Mouse (Mus musculus) liver, postnatal 0 days (tissue): ENCODE results near the gene Hist1h2ba.

Experiments used
- CTCF ChIP-seq: sonication (generic); IDR thresholded peaks from 2 replicates; pipeline ENCODE4 v1.5.1; 2016; ENCODE audit warnings: antibody characterized with exemption, low read depth
- EP300 ChIP-seq: IDR thresholded peaks from 2 replicates; pipeline ENCODE4 v1.6.1; 2016; ENCODE audit warnings: antibody characterized with exemption, low read depth, mild to moderate bottlenecking

DNA sequence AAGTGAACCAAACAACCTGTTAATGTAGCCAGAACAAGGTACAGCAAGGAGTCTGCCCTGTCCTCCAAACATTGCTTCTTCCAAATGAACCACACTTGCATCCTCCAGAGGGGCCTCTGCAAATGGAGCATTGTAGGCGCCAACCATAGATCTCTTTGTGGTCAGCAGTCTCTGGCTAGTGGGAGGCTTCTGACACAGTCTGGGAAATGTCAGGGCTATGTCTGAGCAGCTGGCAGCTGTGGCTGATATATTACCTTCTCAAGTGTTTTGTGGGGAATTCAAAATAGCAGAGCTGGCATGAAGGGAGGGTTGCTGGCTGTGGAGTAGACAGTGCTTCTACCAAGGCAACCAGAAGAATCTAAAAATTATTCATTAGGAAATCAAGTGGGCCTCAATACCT, 17.8 kb downstream of the Hist1h2ba start:
- no peak for TF ChIP-seq EP300
- TF ChIP-seq CTCF, result no peak
